Mouse (Mus musculus): ENCODE results near the gene Gnaq. TPM values are rescaled to one million over a fixed set of nuclear protein-coding genes. Genes with fewer than 3 reads are reported as not detected.

Gene Gnaq
- polyA plus RNA-seq, 1 experiment from 2014 or later: 18.9 TPM

- Histone ChIP-seq H3K4me3 (peak within 1 kb of the TSS; percentile 60), H3K36me3 (no peaks in the 10 kb centered on the region), H3K4me1 (peaks cover 45% of the 10 kb centered on the region), H3K27me3 (ENCODE audit: insufficient read depth, poor library complexity, severe bottlenecking) (peaks cover 46% of the 10 kb centered on the region), H3K9me3 (no peaks in the 10 kb centered on the region), H3K27ac (peak within 1 kb of the TSS; percentile 56)
- DNase-seq (ENCODE audit: low spot score): peak; percentile 86
- WGBS: under 1% methylated on average over 27 of the region's 27 CpGs
Measured at GRCm38 (mm10) chr19:16435531-16436231, 303.1 kb downstream of the Gnaq start, which contains the start of gene Gna14. TSS of gene Gna14 (plus strand) at chr19:16435762.

GRCm38 (mm10) chr19:16436335-16437169 is 303.9 kb downstream of the Gnaq start:
- Histone ChIP-seq H3K4me1 (peaks cover 45% of the 10 kb centered on the region), H3K36me3 (no peaks in the 10 kb centered on the region), H3K27ac (peak overlapping the region; percentile 56), H3K9me3 (no peaks in the 10 kb centered on the region), H3K4me3 (peak overlapping the region; percentile 60), H3K27me3 (ENCODE audit: insufficient read depth, poor library complexity, severe bottlenecking) (peaks cover 46% of the 10 kb centered on the region)
- 2% methylated on average over 61 of the region's 61 CpGs for WGBS
- peak; percentile 68 for DNase-seq (ENCODE audit: low spot score)

Small RNA genes lying within 50 kb of the gene (microRNA-seq; reads per million reads assigned to microRNA genes)
- not detected for gene Mir496b

Other genes with a start within 250 kb of the Gnaq start
- gene Psat1, start 185.5 kb upstream of the Gnaq start, polyA plus RNA-seq (2016; fragmentation: Nextera tagmentation; extraction: Ambion mirVana): 56.5 and 88.5 TPM in 2 replicates
- gene Cep78, start 147.8 kb upstream of the Gnaq start, polyA plus RNA-seq (2016; fragmentation: Nextera tagmentation; extraction: Ambion mirVana): 21.1 and 27.4 TPM in 2 replicates

Data from heart, embryonic 10.5 days (tissue).